Mouse (Mus musculus) thymus, postnatal 14 days (tissue): ENCODE measurements around the gene Vmn1r228.

ENCODE experiments used
- DNase-seq: peaks from one replicate; pipeline ENCODE4 v3.0.0; 2021

Vmn1r228 gene

DNA sequence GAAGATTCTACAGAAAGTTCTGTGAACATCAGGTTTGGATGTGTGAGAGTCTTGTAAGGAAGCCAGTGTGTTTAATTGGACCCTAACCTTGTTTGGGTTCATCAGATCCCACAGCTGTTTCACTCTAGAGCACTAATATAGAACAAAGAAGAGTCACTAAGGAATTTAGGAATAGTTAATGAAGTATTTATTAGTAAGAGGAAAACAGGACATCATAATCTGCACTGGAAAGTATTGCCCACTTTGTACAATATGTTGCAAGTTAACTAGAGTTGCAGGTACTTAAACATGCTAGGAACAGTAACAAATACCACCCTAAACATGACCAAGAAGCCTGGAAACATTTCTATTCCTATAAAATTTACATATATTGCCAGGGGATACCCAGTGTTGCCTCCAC lies at the start of gene Vmn1r228:
Gene Vmn1r228, minus strand, starts transcription at position 101 of the 400 bp plus-strand sequence.
- no peak for DNase-seq

DNA sequence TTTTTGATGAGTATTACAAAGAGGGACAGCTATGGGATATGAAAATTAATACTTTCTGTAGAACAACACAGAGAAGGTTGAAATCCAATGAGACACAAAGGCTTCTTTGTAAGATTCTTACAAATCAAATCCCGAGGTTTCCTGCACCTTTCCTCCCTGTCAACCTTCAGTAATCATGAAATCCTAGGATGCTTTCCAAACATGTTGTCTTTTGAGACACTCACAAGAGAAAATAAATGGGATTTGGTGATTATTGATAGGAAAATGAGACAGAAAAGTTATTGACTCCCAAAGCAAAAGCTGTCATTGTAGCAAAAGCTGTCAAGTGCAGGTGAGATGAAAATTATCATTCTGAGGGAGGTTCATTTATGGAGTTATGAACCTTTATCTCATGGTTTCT lies 25.3 kb upstream of the Vmn1r228 start, which contains the start of gene Vmn1r229:
Gene Vmn1r229, plus strand, starts transcription at position 301 of the 400 bp plus-strand sequence.
- no peak for DNase-seq

DNA sequence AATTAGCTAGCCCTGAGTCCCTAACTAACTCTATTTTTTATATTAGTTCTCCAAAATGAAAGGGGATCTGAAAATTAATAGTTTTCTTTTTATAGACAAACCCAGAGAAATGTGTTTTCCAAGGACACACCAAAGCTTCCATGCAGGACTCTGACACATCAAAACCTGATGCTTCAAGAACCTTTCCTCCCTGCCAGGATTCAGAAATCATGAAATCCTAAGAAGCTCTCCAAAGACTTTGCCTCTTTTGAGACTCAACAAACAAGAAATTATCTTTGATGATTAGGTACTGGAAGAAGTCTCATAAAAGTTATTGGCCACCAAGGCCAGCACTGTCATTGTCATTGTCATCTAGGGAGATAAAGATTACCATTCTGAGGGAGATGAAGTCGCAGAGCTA lies 56.4 kb downstream of the Vmn1r228 start, which contains the start of gene Vmn1r227:
Gene Vmn1r227, plus strand, starts transcription at position 301 of the 400 bp plus-strand sequence.
- no peak for DNase-seq
